Mouse (Mus musculus) lung, adult 10 weeks (tissue): ENCODE results near the gene Speg. TPM values are rescaled to one million over a fixed set of nuclear protein-coding genes. Genes with fewer than 3 reads are reported as not detected.

Experiments used
- polyA plus RNA-seq: library from polyadenylated mRNA; stranded (reverse); fragments of 350-450 nt; fragmentation: Illumina TruSeq; extraction: RNeasy Lipid Tissue Mini Kit (QIAGEN cat#74804); gene quantifications from one replicate; pipeline ENCODE4 v1.2.3, GENCODE M21; 2014; ENCODE audit warnings: low read depth, low replicate concordance; ENCODE audit not compliant: insufficient read depth

The Speg gene
- polyA plus RNA-seq, result 8.0 TPM

DNA sequence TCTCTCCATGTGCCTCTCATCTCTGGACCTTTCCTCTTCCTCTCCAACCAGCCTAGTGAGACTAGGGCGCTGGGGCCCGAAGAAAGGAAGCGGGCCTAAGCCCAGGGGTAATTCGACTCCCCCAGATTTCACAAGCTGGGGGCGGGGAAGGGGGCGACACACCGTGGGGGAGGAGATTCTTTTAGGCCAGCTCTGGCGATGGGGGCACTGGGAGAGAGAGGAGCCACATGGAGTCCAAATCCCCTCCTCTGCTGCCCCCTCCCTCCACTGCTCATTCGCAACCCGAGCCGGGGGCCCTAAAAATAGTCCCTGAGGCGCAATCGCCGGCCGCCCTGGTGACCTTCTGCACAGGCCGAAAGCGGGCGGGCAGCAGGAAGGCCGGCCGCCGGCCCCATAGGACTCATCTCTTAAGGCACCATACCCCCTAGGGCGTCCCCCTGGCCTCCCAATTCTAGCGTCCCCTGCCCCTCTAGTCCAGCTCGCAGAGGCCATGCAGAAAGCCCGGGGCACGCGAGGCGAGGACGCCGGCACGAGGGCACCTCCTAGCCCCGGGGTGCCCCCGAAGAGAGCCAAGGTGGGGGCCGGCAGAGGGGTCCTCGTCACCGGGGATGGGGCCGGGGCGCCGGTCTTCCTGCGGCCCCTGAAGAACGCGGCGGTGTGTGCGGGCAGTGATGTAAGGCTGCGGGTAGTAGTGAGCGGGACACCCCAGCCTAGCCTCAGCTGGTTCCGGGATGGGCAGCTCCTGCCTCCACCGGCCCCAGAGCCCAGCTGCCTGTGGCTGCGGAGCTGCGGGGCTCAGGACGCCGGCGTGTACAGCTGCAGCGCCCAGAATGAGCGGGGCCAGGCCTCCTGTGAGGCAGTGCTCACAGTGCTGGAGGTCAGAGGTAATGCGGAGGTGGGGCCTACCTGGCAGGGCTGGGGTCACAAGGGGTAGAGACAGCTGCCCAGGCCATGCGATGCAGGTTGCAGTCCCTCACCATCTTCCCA lies at the start of gene Speg:
Gene Speg (plus strand): TSS at position 348 of the 987 bp plus-strand sequence.

GRCm38 (mm10) chr1:75360112-75361031 lies 14.7 kb upstream of the Speg start, which contains the start of gene Des:
Gene Des (plus strand): TSS chr1:75360329.

GRCm38 (mm10) chr1:75435475-75436328 lies 60.6 kb downstream of the Speg start, which contains the start of gene Gmppa:
Gene Gmppa (plus strand): TSS chr1:75435930.

DNA sequence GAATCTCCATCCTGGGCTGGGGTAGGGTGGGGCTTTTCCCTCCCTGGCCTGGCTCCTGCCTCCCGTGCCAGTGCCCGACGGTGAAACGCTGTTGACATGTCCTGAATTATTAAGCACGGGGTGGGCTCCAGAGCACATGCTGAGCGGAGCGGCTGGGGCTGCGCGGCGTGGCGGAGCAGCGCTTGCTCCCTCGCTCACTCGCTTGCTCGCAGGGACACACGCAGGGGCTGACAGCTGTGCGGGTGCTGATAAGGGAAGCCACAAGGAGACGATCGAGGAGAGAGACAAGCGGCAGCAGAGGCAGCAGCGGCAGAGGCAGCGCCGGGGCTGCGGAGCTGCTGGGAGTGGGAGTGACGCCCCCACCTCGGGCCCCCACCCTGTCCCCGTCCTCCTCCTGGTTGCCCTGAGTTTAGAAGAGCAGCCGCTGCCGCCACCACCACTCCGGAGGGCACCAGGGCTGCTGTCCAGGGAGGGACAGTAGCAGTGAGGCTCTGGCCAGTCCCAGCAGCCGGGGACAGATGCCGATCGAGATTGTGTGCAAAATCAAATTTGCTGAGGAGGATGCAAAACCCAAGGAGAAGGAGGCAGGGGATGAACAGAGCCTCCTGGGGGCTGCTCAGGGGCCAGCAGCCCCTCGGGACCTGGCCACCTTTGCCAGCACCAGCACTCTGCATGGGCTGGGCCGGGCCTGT lies 75.4 kb downstream of the Speg start, which contains the start of gene Asic4:
Gene Asic4 (plus strand): TSS at position 123 of the 692 bp plus-strand sequence.

DNA sequence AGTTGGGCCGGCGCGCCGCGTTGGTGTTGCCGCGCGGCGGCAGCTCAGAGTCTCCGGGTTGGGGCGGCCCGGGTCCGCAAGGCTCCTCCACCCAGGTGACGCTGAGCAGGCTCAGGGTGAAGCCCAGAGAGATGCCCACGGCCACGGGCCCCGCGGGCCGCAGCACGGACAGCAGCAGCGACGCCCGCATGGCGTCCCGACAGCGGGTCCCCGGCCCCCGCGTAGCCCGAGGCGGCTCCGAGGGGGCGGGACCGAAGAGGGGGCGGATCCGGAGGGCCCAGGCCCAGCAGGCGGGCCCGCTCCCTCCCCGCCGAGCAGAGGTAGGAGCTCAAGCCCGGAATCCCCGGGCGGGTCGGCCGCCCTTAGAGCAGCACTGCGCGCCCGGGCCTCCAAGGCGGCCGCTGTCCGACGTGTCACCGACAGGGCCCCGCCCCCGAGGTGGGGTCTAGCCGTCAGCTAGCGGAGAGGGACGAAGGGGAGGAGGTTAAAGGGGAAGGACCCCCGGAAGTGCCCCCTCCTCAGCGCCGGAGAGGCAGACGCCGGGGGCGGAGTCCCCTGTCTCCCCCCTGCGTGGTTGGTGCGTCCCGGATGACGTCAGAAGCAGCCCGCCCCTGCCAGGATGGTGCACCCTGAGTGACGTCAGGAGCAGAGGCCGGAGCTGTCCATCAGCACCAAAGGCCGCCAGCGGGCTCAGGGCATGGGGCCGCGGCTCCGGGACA lies 104.0 kb downstream of the Speg start, which contains the start of the genes Chpf and Tmem198:
Gene Chpf (minus strand): TSS at position 392 of the 719 bp plus-strand sequence.
Gene Tmem198 (plus strand): TSS at position 617 of the 719 bp plus-strand sequence.

Other genes with a start within 250 kb of the Speg start
- gene Slc23a3, start 241.4 kb upstream of the Speg start, polyA plus RNA-seq, result 0.54 TPM
- 42.7 TPM for gene Cnppd1, start 232.6 kb upstream of the Speg start, polyA plus RNA-seq
- gene Retreg2, start 232.5 kb upstream of the Speg start, polyA plus RNA-seq, result 54.4 TPM
- 34.3 TPM for gene Zfand2b, start 206.7 kb upstream of the Speg start, polyA plus RNA-seq
- 11.2 TPM for gene Abcb6, start 194.9 kb upstream of the Speg start, polyA plus RNA-seq
- gene Ankzf1, start 183.1 kb upstream of the Speg start, polyA plus RNA-seq, result 9.2 TPM
- gene Atg9a, start 183.1 kb upstream of the Speg start, polyA plus RNA-seq, result 12.2 TPM
- gene Glb1l, start 164.5 kb upstream of the Speg start, polyA plus RNA-seq, result 4.8 TPM
- gene Stk16, start 164.5 kb upstream of the Speg start, polyA plus RNA-seq, result 62.4 TPM
- gene Tuba4a, start 155.4 kb upstream of the Speg start, polyA plus RNA-seq, result 60.2 TPM
- not detected for gene A630095N17Rik, start 143.2 kb upstream of the Speg start, polyA plus RNA-seq
- gene Dnajb2, start 138.9 kb upstream of the Speg start, polyA plus RNA-seq, result 51.1 TPM
- 1.7 TPM for gene Ptprn, start 110.8 kb upstream of the Speg start, polyA plus RNA-seq
- 1.6 TPM for gene Resp18, start 96.9 kb upstream of the Speg start, polyA plus RNA-seq
- 53.8 TPM for gene Dnpep, start 57.3 kb upstream of the Speg start, polyA plus RNA-seq
- gene Des, start 15.0 kb upstream of the Speg start, polyA plus RNA-seq, result 92.4 TPM
- 38.9 TPM for gene Gmppa, start 60.6 kb downstream of the Speg start, polyA plus RNA-seq
- gene Asic4, start 75.1 kb downstream of the Speg start, polyA plus RNA-seq, result not detected
- gene Chpf, start 104.0 kb downstream of the Speg start, polyA plus RNA-seq, result 27.7 TPM
- 1.1 TPM for gene Tmem198, start 104.2 kb downstream of the Speg start, polyA plus RNA-seq
- gene Obsl1, start 131.2 kb downstream of the Speg start, polyA plus RNA-seq, result 5.3 TPM
- 0.74 TPM for gene Inha, start 131.8 kb downstream of the Speg start, polyA plus RNA-seq
- 8.1 TPM for gene Stk11ip, start 146.2 kb downstream of the Speg start, polyA plus RNA-seq
- gene Slc4a3, start 171.0 kb downstream of the Speg start, polyA plus RNA-seq, result 4.8 TPM